Mouse (Mus musculus): ENCODE results near the gene Rabggta. TPM values are rescaled to one million over a fixed set of nuclear protein-coding genes. Genes with fewer than 3 reads are reported as not detected.
A peak's percentile ranks its signal among the peaks of the same experiment; 100 is the strongest.

Rabggta gene
- polyA plus RNA-seq, 1 experiment from 2014 or later: 60.6 TPM

DNA sequence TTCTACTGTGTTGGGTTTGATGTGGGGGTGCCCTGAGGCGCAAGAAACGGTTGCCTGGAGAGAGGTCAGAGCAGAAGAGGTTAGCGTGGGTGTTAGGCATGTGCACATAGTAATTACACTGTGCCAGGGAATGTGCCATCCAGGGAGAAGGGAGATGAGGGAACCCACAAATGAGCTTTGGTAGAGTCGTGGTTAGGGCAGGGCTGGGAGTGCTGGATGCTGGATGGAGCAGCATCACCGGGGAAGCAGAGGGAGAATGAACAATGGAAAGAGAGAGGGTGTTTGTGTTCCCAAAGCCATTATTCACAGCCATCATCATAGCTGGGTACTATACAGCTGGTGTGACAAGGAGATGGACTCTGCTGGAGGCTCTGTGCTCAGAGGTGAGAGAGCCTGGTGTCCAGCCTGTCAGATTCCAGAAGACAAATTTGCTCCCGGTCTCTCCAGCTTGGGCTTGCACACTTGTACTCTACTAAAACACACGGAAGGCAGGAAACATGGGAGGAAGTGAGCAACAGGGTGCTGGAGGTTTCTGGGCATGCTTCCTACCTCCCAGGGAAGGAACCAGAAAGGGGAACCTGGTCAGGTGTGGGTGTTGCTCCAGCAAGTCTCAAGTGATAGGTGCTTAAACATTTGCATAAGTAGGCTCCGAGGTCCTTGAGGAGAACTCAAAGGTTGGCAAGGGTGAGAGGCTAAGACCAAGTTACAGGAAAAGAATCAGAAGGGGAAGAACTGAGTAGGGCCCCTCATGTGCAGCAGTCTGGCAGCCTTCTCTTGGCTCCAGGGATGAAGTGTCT is 6.0 kb upstream of the Rabggta start:
- Histone ChIP-seq H3K9ac (no peak overlapping the region), H3K4me1 (replicated peaks) (no peaks in the 10 kb centered on the region), H3K27me3 (no peaks in the 10 kb centered on the region), H3K9me3 (no peaks in the 10 kb centered on the region), H3K27ac (replicated peaks) (no peak overlapping the region), H3K4me3 (no peak overlapping the region), H3K36me3 (no peaks in the 10 kb centered on the region), H3K4me2 (no peak overlapping the region)
- WGBS: 73% methylated on average over 8 of the region's 8 CpGs
- ATAC-seq (ENCODE audit: low FRiP score, low read depth): no peak

- peaks cover 7% of the 10 kb centered on the region for H3K4me1 ChIP-seq (replicated peaks)
- no peak overlapping the region for H3K4me2 ChIP-seq
- ATAC-seq (ENCODE audit: low FRiP score, low read depth): no peak
- H3K9ac ChIP-seq: no peak overlapping the region
- H3K4me3 ChIP-seq: no peak overlapping the region
- no peaks in the 10 kb centered on the region for H3K27me3 ChIP-seq
- H3K27ac ChIP-seq (replicated peaks): no peak overlapping the region
- H3K36me3 ChIP-seq: no peaks in the 10 kb centered on the region
- H3K9me3 ChIP-seq: no peaks in the 10 kb centered on the region
Observed at GRCm38 (mm10) chr14:55726261-55726660, 4.2 kb upstream of the Rabggta start.

GRCm38 (mm10) chr14:55724411-55724871 is 2.4 kb upstream of the Rabggta start:
- H3K27me3 ChIP-seq: no peaks in the 10 kb centered on the region
- ATAC-seq (ENCODE audit: low FRiP score, low read depth): no peak
- H3K9ac ChIP-seq: no peak overlapping the region
- H3K27ac ChIP-seq (replicated peaks): no peak overlapping the region
- H3K9me3 ChIP-seq: no peaks in the 10 kb centered on the region
- 60% methylated on average over 8 of the region's 8 CpGs for WGBS
- H3K36me3 ChIP-seq: no peaks in the 10 kb centered on the region
- H3K4me3 ChIP-seq: no peak overlapping the region
- H3K4me2 ChIP-seq: no peak overlapping the region
- H3K4me1 ChIP-seq (replicated peaks): peaks cover 15% of the 10 kb centered on the region

DNA sequence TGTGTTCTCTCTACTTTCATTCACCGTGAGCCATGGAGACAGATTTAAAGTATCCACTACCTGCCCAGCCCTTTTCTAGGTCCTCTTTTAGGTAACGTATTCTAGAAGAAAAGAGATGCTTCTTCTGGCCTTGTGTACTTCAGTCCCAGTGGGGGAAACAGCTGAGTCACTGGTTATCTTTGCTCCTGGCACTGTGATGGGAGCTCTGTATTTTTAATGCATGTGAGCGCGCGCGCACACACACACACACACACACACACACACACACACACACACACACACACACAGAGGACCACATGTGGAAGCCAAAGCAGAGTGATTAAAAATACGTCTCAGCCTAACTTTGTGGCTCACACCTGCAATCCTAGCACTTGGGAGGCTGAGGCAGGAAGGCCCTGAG is 1.4 kb upstream of the Rabggta start:
- no peak overlapping the region for H3K4me2 ChIP-seq
- H3K9me3 ChIP-seq: no peaks in the 10 kb centered on the region
- peaks cover 15% of the 10 kb centered on the region for H3K4me1 ChIP-seq (replicated peaks)
- no peaks in the 10 kb centered on the region for H3K27me3 ChIP-seq
- WGBS: 97% methylated on average over 7 of the region's 7 CpGs
- no peak overlapping the region for H3K4me3 ChIP-seq
- no peak overlapping the region for H3K27ac ChIP-seq (replicated peaks)
- ATAC-seq (ENCODE audit: low FRiP score, low read depth): no peak
- H3K9ac ChIP-seq: no peak overlapping the region
- H3K36me3 ChIP-seq: peaks cover 4% of the 10 kb centered on the region; the same call in 1 of the 2 replicates

DNA sequence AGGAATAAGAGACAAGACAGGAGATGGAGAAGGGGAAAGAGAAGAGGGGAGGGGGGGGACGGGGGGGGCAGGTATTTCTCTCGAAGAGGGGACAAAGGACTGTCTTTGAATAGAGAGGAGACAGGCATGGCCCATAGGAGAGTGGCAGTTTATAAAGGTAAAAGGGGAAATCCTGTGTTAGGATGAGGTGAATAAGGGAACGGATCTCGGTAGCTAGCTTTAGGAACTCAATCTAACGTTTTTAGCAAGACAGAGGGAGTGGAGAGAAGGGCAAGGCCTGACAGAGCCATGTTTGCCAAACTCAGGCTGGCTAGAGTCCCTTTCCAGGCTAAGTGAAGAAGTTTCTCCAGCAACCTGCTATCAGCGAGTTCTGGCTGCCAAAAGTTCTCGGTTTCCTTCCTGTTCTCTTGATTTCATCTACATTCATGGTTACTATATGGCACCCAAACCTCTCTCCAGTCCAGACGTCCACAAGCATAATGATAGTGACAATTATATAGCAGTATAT is 429 bp upstream of the Rabggta start:
- H3K36me3 ChIP-seq: peaks cover 10% of the 10 kb centered on the region
- peaks cover 15% of the 10 kb centered on the region for H3K4me1 ChIP-seq (replicated peaks)
- no peaks in the 10 kb centered on the region for H3K27me3 ChIP-seq
- peak overlapping the region; percentile 62 for H3K4me3 ChIP-seq
- WGBS: 47% methylated on average over 8 of the region's 8 CpGs
- peak overlapping the region; percentile 65 for H3K4me2 ChIP-seq
- no peak; the same call in 1 of the 2 replicates for ATAC-seq (ENCODE audit: low FRiP score, low read depth)
- no peak overlapping the region; the same call in 1 of the 2 replicates for H3K9ac ChIP-seq
- 0 out of 2 replicates have a peak overlapping the region, but pooled peaks have one; percentile 25 for H3K27ac ChIP-seq (replicated peaks)
- H3K9me3 ChIP-seq: no peaks in the 10 kb centered on the region

DNA sequence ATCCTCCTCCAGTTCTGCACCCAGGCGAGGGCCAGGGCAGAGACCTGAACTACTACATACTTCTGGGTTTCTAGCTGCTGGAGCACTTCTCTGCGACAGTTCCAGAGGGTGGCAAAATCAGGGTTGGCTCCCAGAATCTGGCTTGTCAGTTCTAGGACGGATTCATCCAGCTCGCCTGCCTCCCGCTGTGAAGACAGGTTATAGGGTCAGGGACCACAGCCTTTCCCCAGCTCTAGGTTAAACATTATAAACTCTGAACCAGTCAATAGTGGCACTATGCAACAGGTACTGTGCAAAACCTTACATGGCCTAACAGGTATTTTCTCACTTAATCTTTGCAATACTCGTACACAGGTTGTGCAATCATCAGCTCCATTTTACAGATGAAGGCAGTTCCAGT is 987 bp downstream of the Rabggta start:
- H3K27ac ChIP-seq (replicated peaks): peak overlapping the region; percentile 82; the same call in 1 of the 2 replicates
- no peaks in the 10 kb centered on the region for H3K9me3 ChIP-seq
- H3K9ac ChIP-seq: peak overlapping the region; percentile 62
- H3K4me2 ChIP-seq: peak overlapping the region; percentile 65
- H3K36me3 ChIP-seq: peaks cover 12% of the 10 kb centered on the region
- 78% methylated on average over 6 of the region's 6 CpGs for WGBS
- peak overlapping the region; percentile 62 for H3K4me3 ChIP-seq
- H3K27me3 ChIP-seq: no peaks in the 10 kb centered on the region
- no peak for ATAC-seq (ENCODE audit: low FRiP score, low read depth)
- H3K4me1 ChIP-seq (replicated peaks): peaks cover 15% of the 10 kb centered on the region

DNA sequence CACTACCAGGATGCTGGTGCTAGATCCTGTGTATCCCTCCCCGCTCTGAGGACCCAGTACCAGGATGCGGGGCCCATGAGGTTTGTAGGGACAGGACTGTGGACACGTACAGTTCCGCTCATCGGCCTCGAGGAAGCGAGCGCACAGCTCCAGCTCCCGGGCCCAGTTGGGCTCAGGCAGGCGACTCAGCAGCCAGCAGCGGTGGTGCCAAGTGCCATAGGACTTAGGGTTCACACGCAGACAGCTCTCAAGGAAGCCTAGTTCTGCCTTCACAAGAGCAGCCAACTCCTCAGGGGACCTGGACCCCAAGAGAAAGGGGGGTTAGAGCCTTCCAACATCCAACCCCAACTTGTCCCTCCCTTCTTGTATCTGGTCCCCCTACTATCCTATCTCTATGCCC is 1.4 kb downstream of the Rabggta start:
- WGBS: 93% methylated on average over 12 of the region's 12 CpGs

GRCm38 (mm10) chr14:55719737-55720136 is 2.3 kb downstream of the Rabggta start:
- Histone ChIP-seq H3K9me3 (no peaks in the 10 kb centered on the region), H3K4me2 (no peak overlapping the region), H3K27me3 (no peaks in the 10 kb centered on the region), H3K4me3 (no peak overlapping the region), H3K4me1 (replicated peaks) (peaks cover 15% of the 10 kb centered on the region), H3K9ac (no peak overlapping the region), H3K36me3 (peaks cover 12% of the 10 kb centered on the region), H3K27ac (replicated peaks) (no peak overlapping the region)
- 88% methylated on average over 6 of the region's 6 CpGs for WGBS
- no peak for ATAC-seq (ENCODE audit: low FRiP score, low read depth)

More for the DNA sequence above, 1.4 kb downstream of the Rabggta start:
- Histone ChIP-seq H3K27ac (replicated peaks) (no peak overlapping the region), H3K4me1 (replicated peaks) (peaks cover 15% of the 10 kb centered on the region), H3K4me2 (peak overlapping the region; percentile 65; the same call in 1 of the 2 replicates), H3K9ac (no peak overlapping the region), H3K36me3 (peaks cover 12% of the 10 kb centered on the region), H3K9me3 (no peaks in the 10 kb centered on the region), H3K27me3 (no peaks in the 10 kb centered on the region), H3K4me3 (peak overlapping the region; percentile 62; the same call in 1 of the 2 replicates)
- no peak for ATAC-seq (ENCODE audit: low FRiP score, low read depth)

- no peak for ATAC-seq (ENCODE audit: low FRiP score, low read depth)
- peaks cover 7% of the 10 kb centered on the region; the same call in 1 of the 2 replicates for H3K27me3 ChIP-seq
- no peak overlapping the region for H3K4me2 ChIP-seq
- H3K9ac ChIP-seq: no peak overlapping the region
- H3K27ac ChIP-seq (replicated peaks): no peak overlapping the region
- H3K9me3 ChIP-seq: no peaks in the 10 kb centered on the region
- H3K4me3 ChIP-seq: no peak overlapping the region
- WGBS: 81% methylated on average over 8 of the region's 8 CpGs
- peaks cover 11% of the 10 kb centered on the region for H3K4me1 ChIP-seq (replicated peaks)
- peaks cover 12% of the 10 kb centered on the region for H3K36me3 ChIP-seq
Observed at GRCm38 (mm10) chr14:55716884-55717283, 5.2 kb downstream of the Rabggta start.

GRCm38 (mm10) chr14:55716271-55716670 is 5.8 kb downstream of the Rabggta start:
- 94% methylated on average over 6 of the region's 6 CpGs for WGBS

GRCm38 (mm10) chr14:55714893-55715292 is 7.2 kb downstream of the Rabggta start:
- Histone ChIP-seq H3K9me3 (no peaks in the 10 kb centered on the region), H3K4me3 (no peak overlapping the region), H3K36me3 (peaks cover 12% of the 10 kb centered on the region), H3K9ac (no peak overlapping the region), H3K27ac (replicated peaks) (no peak overlapping the region), H3K4me1 (replicated peaks) (no peaks in the 10 kb centered on the region), H3K27me3 (peaks cover 7% of the 10 kb centered on the region; the same call in 1 of the 2 replicates), H3K4me2 (no peak overlapping the region)
- ATAC-seq (ENCODE audit: low FRiP score, low read depth): no peak
- WGBS: 38% methylated on average over 6 of the region's 6 CpGs

More at GRCm38 (mm10) chr14:55716271-55716670, 5.8 kb downstream of the Rabggta start:
- H3K4me1 ChIP-seq (replicated peaks): peaks cover 9% of the 10 kb centered on the region
- peaks cover 12% of the 10 kb centered on the region for H3K36me3 ChIP-seq
- H3K27me3 ChIP-seq: peaks cover 7% of the 10 kb centered on the region; the same call in 1 of the 2 replicates
- no peak overlapping the region for H3K4me2 ChIP-seq
- H3K27ac ChIP-seq (replicated peaks): no peak overlapping the region
- ATAC-seq (ENCODE audit: low FRiP score, low read depth): no peak
- no peak overlapping the region for H3K9ac ChIP-seq
- H3K9me3 ChIP-seq: no peaks in the 10 kb centered on the region
- H3K4me3 ChIP-seq: no peak overlapping the region

DNA sequence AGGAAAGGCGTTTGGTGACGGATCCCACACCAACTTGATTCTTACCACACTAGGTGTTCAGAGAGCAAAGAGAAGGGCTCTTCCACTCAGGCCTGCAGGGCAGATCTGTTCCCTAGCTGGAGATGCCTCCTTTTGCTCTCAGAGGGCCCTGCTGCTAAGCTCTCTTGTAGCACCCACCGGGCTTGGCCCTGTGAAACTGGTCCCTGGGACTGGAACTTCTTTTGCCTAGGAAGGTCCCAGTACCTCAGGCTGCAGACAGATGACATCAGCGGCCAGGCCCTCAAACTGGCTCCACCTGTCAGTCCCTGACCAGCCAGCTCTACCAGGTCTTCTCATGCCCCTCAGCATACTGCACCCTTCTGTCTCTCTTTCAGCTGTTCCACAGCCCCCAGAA is 8.3 kb downstream of the Rabggta start, which contains the start of gene Tgm1:
Tgm1 (minus strand) TSS at position 198 of the 394 bp plus-strand sequence.
- Histone ChIP-seq H3K9ac (no peak within 1 kb of the TSS), H3K4me2 (no peak within 1 kb of the TSS)

More for the DNA sequence above, 8.3 kb downstream of the Rabggta start, which contains the start of gene Tgm1:
- Histone ChIP-seq H3K27ac (replicated peaks) (no peak within 1 kb of the TSS), H3K4me1 (replicated peaks) (no peaks in the 10 kb centered on the region), H3K27me3 (peaks cover 7% of the 10 kb centered on the region; the same call in 1 of the 2 replicates), H3K36me3 (peaks cover 11% of the 10 kb centered on the region), H3K4me3 (no peak within 1 kb of the TSS), H3K9me3 (no peaks in the 10 kb centered on the region)
- ATAC-seq (ENCODE audit: low FRiP score, low read depth): no peak
- WGBS: 25% methylated on average over 4 of the region's 4 CpGs

Data from hindbrain, embryonic 15.5 days (tissue).